Mouse (Mus musculus): Measurements from ENCODE around the gene Ror1.

- TF ChIP-seq CTCF (IDR thresholded peaks at IDR 0.05; ENCODE audit: insufficient read depth, low read length), result no peak
- TF ChIP-seq POLR2A (IDR thresholded peaks at IDR 0.05; ENCODE audit: borderline replicate concordance, extremely low read depth, low read depth, low read length), result no peak
These were observed 192.2 kb downstream of the Ror1 start for GRCm38 (mm10) chr4:100287829-100288228.

All from lung, adult 2 months (tissue).